Mouse (Mus musculus) WW6 (cell line): Measurements from ENCODE around the gene Klhl24.

Experiments used
- DNase-seq: peaks from one replicate; pipeline ENCODE4 v3.0.0-alpha.2; 2013; ENCODE audit warnings: low read depth, low spot score

Klhl24 gene

DNA sequence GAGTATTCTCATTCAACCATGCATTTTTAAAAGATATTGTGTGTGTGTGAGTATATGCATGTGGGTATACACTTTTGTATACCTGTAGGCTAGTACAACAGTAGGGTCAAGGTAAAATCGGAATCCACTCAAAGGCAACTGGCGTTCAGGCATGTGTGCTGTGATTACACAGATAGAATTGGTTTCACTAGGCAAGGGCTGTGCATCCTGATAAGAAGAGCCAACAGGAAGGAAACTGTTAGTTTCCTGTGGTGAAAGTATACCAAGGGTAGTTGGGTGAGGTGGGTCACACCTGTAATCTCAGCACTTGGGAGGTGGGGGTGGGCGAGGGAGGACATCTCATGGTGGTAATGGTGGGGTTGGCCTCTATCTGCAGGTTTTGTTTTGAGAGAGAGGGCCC lies 47.2 kb downstream of the Klhl24 start:
- DNase-seq, result no peak

DNA sequence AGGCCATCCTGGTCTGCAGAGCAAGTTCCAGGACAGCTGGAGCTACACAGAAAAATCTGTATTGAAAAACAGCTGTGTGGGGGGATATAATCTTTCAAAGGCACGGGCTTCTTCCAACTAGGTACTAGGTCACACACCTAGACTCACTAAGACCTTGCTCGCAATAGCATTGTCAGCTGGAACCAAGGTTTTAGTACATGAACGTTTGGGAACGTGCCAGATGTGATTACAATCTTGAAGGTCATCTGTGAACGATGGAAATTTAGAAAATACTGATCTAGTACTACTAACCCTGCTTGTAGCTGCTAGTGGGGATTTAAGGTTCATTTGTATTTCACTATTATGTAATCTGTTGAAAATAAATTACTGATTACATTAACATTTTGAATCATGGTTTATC lies 54.6 kb downstream of the Klhl24 start:
- DNase-seq, result no peak

DNA sequence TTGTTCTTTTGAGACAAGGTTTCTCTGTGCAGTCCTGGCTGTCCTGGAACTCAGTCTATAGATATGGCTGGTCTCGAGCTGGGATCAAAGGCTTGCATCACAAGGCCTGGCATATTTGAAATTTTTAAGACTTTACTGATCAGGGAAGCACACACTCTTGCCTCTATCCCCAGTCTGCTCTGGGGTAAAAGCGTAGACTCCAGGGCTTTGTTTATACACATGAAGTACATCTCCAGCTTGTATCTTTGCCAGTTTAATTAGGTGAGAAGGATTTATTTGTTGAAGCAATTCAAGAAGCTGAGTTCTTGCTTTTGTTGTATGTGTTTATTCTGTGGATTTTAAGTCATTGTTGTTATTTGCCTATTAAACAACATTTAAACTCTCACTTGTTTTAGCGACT lies 56.4 kb downstream of the Klhl24 start:
- no peak for DNase-seq

DNA sequence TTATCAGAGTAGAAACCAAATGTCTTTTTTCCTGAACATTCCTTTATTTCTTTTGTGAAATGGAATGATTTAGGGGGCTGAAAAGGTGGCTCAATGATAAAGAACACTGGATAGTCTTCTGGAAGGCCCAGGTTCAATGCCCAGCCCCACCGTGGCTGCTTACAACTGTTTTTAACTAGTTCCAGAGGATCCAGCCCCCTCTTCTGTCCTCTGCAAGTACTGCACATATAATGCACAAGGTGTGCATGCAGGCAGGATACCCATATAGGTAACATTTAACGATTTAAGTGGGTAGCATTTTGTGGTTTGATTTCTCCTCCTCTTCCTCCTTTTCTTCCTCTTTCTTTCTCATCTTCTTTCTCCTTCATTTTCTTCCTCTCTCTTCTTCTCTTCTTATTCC lies 62.8 kb downstream of the Klhl24 start:
- DNase-seq, result no peak

DNA sequence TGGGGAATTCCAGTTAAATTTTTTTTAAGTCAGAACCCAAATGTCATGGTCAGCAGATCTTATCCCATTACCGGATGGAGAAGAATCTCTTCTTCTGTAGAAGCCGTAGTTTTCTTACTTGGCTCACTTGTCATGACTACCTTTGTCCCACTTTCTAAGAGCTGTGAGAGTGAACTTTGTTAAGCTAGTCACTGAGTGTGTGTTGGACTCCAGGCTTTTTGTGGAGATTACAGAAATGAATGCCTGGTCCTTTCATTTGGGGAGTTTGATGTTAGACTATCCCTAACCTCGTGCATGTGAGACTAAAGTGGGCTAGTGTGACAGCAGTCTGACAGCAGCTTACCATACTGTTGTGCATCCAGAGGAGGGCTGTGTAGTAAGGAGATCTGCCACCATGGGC lies 71.7 kb downstream of the Klhl24 start:
- DNase-seq, result no peak

DNA sequence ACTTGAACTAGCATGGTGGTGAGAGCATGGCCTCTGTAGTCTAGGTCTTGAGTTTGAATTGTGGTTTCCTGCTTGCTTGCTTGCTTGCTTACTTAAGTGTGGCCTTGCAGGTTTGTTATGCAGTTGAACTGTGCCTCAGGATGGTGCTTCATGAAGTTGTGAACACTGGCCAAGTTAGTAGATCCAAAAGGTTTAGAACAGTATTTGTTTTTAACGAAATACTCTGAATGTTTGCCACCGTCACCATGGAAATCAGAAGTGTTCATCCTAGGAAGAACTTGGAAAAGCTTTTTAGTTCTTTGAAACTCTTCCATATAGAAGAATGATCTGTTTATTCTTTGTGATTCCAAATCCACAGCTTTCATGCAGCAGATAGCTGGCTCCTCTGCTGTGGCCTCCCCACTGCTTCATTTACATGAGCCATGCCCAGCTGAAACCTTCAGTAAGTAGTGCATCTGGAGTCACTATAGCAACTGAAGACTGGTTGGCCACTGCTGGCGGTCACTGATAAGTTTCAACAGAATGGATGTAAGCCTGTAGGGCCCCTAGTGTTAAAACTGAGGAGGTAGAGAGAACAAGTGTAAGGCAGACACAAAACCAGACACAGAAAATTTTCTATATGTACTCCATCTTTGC lies 72.2 kb downstream of the Klhl24 start:
- no peak for DNase-seq
